Mouse (Mus musculus): ENCODE measurements around the gene Wdr73. TPM values are rescaled to one million over a fixed set of nuclear protein-coding genes. Genes with fewer than 3 reads are reported as not detected.
A peak's percentile ranks its signal among the peaks of the same experiment; 100 is the strongest.

Wdr73 gene
- polyA plus RNA-seq, 1 experiment from 2014 or later, result 10.8 TPM

DNA sequence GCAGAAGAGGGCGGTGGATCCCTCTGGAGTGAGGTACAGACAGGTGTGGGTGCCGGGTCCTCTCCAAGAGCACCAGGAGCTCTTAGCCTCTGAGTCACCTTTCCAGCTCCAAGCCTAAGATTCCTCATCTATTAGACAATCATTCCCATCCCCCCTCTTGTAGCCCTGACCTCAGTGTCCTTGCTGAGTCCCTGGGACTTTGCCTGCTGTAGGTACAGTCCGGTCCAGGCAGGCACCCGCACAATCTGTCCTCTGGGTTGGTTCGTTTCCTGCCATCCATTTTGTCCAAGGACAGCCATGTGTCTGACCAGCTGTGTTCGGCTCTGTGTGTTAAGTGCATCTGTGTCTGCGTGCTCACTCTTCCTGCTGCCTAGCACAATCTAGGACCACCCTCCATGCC is 12.5 kb downstream of the Wdr73 start:
- no peak for ATAC-seq (ENCODE audit: low read depth)
- Histone ChIP-seq H3K4me2 (ENCODE audit: low read depth, low read length) (no peak overlapping the region), H3K4me1 (ENCODE audit: control insufficient read depth, low read depth, low read length) (peaks cover 7% of the 10 kb centered on the region), H3K9ac (ENCODE audit: low read depth, low read length) (no peak overlapping the region), H3K27me3 (ENCODE audit: control insufficient read depth, insufficient read depth, low read depth, low read length) (no peaks in the 10 kb centered on the region), H3K9me3 (replicated peaks; ENCODE audit: control insufficient read depth, low read length) (no peaks in the 10 kb centered on the region), H3K36me3 (ENCODE audit: control insufficient read depth, insufficient read depth) (peaks cover 22% of the 10 kb centered on the region), H3K4me3 (ENCODE audit: low read depth, low read length) (no peak overlapping the region), H3K27ac (ENCODE audit: low read length) (no peak overlapping the region)
- WGBS (ENCODE audit: insufficient replicate concordance), result 73% methylated on average over 7 of the region's 7 CpGs

DNA sequence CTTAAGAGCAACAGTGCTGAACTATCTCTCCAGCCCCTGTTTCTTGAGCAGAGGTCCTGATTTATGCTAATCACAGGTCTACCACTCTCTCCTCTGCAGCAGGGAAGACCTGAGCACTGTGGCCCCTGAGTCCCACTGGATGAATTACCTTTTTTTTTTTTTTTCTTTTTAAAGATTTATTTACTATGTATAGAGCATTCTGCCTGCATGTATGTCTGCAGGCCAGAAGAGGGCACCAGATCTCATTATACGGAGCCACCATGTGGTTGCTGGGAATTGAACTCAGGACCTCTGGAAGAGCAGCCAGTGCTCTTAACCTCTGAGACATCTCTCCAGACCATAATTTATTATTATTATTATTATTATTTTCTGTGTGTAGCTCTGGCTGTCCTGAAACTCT is 15.4 kb downstream of the Wdr73 start:
- Histone ChIP-seq H3K4me3 (ENCODE audit: low read depth, low read length) (no peak overlapping the region), H3K27me3 (ENCODE audit: control insufficient read depth, insufficient read depth, low read depth, low read length) (no peaks in the 10 kb centered on the region), H3K4me1 (ENCODE audit: control insufficient read depth, low read depth, low read length) (peaks cover 13% of the 10 kb centered on the region), H3K4me2 (ENCODE audit: low read depth, low read length) (no peak overlapping the region), H3K36me3 (ENCODE audit: control insufficient read depth, insufficient read depth) (peaks cover under 1% of the 10 kb centered on the region; the same call in 1 of the 2 replicates), H3K27ac (ENCODE audit: low read length) (no peak overlapping the region), H3K9me3 (replicated peaks; ENCODE audit: control insufficient read depth, low read length) (no peaks in the 10 kb centered on the region), H3K9ac (ENCODE audit: low read depth, low read length) (no peak overlapping the region)
- WGBS (ENCODE audit: insufficient replicate concordance), result 8% methylated on average over 1 of the region's 1 CpGs
- ATAC-seq (ENCODE audit: low read depth), result no peak

- peak; percentile 92 for ATAC-seq (ENCODE audit: low read depth)
- no peaks in the 10 kb centered on the region for H3K9me3 ChIP-seq (replicated peaks; ENCODE audit: control insufficient read depth, low read length)
- 0 out of 2 replicates have a peak overlapping the region, but pooled peaks have one; percentile 12 for H3K27ac ChIP-seq (ENCODE audit: low read length)
- WGBS (ENCODE audit: insufficient replicate concordance), result 6% methylated on average over 14 of the region's 14 CpGs
- H3K4me3 ChIP-seq (ENCODE audit: low read depth, low read length), result peak overlapping the region; percentile 32
- no peaks in the 10 kb centered on the region for H3K27me3 ChIP-seq (ENCODE audit: control insufficient read depth, insufficient read depth, low read depth, low read length)
- peak overlapping the region; percentile 49 for H3K4me2 ChIP-seq (ENCODE audit: low read depth, low read length)
- H3K36me3 ChIP-seq (ENCODE audit: control insufficient read depth, insufficient read depth), result no peaks in the 10 kb centered on the region
- peaks cover 6% of the 10 kb centered on the region for H3K4me1 ChIP-seq (ENCODE audit: control insufficient read depth, low read depth, low read length)
- H3K9ac ChIP-seq (ENCODE audit: low read depth, low read length), result no peak overlapping the region
Observed at GRCm38 (mm10) chr7:80882830-80883505, 18.1 kb downstream of the Wdr73 start.

- Histone ChIP-seq H3K9ac (ENCODE audit: low read depth, low read length) (no peak overlapping the region), H3K27ac (ENCODE audit: low read length) (no peak overlapping the region), H3K27me3 (ENCODE audit: control insufficient read depth, insufficient read depth, low read depth, low read length) (no peaks in the 10 kb centered on the region), H3K36me3 (ENCODE audit: control insufficient read depth, insufficient read depth) (no peaks in the 10 kb centered on the region), H3K9me3 (replicated peaks; ENCODE audit: control insufficient read depth, low read length) (no peaks in the 10 kb centered on the region), H3K4me1 (ENCODE audit: control insufficient read depth, low read depth, low read length) (peaks cover 10% of the 10 kb centered on the region), H3K4me2 (ENCODE audit: low read depth, low read length) (no peak overlapping the region), H3K4me3 (ENCODE audit: low read depth, low read length) (no peak overlapping the region)
- no peak for ATAC-seq (ENCODE audit: low read depth)
- WGBS (ENCODE audit: insufficient replicate concordance), result 74% methylated on average over 37 of the region's 37 CpGs
Observed at GRCm38 (mm10) chr7:80875727-80876126, 25.3 kb downstream of the Wdr73 start.

GRCm38 (mm10) chr7:80873631-80874030 is 27.4 kb downstream of the Wdr73 start:
- Histone ChIP-seq H3K9me3 (replicated peaks; ENCODE audit: control insufficient read depth, low read length) (no peaks in the 10 kb centered on the region), H3K4me2 (ENCODE audit: low read depth, low read length) (no peak overlapping the region), H3K27me3 (ENCODE audit: control insufficient read depth, insufficient read depth, low read depth, low read length) (no peaks in the 10 kb centered on the region), H3K9ac (ENCODE audit: low read depth, low read length) (no peak overlapping the region), H3K36me3 (ENCODE audit: control insufficient read depth, insufficient read depth) (no peaks in the 10 kb centered on the region), H3K27ac (ENCODE audit: low read length) (no peak overlapping the region), H3K4me1 (ENCODE audit: control insufficient read depth, low read depth, low read length) (peaks cover 10% of the 10 kb centered on the region), H3K4me3 (ENCODE audit: low read depth, low read length) (no peak overlapping the region)
- 69% methylated on average over 2 of the region's 2 CpGs for WGBS (ENCODE audit: insufficient replicate concordance)
- no peak for ATAC-seq (ENCODE audit: low read depth)

DNA sequence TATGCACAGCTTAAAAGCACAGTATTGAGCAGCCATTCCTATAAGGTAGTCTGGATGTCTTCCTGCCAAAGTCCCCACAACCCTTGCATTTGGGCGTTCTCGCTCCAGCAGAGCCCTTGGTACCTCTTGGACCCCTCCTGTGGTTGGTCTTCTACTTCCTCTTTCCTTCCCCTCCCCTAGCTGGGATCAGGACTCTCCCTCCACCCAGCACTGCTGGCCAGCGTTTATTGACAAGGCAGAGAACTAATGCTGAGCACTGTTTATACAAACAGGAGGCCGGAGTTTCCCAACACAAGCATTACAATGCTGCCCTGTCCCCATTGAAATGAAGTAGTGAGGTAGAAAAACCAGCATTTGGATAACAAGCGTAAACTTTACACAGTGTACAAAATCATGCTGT is 28.0 kb downstream of the Wdr73 start:
- 36% methylated on average over 5 of the region's 5 CpGs for whole genome bisulfite sequencing (ENCODE audit: insufficient replicate concordance)
- ATAC-seq (ENCODE audit: low read depth), result peak; percentile 67
- H3K27ac ChIP-seq (ENCODE audit: low read length), result 0 out of 2 replicates have a peak overlapping the region, but pooled peaks have one; percentile 44

DNA sequence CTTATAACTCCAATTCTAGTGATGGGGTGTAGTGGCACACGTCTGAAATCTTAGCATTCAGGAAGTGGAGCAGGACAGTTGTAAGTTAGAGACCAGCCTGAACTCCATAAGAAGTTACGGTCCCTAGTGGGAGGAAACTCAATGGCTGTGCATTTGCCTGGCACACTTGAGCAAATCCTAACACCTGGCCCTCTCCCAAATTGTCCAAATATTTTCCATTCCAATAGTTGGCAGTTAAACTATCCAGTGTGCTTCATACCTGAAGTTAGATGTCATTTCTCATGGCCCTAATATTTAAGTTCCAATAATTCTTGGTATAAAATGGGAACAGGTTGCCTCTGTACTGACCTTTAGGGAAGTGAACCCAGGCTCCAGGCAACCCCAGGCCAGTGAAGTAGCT is 32.4 kb downstream of the Wdr73 start:
- Histone ChIP-seq H3K9me3 (replicated peaks; ENCODE audit: control insufficient read depth, low read length) (no peaks in the 10 kb centered on the region), H3K4me1 (ENCODE audit: control insufficient read depth, low read depth, low read length) (peaks cover 14% of the 10 kb centered on the region), H3K27me3 (ENCODE audit: control insufficient read depth, insufficient read depth, low read depth, low read length) (no peaks in the 10 kb centered on the region), H3K4me2 (ENCODE audit: low read depth, low read length) (no peak overlapping the region), H3K27ac (ENCODE audit: low read length) (no peak overlapping the region), H3K9ac (ENCODE audit: low read depth, low read length) (no peak overlapping the region), H3K36me3 (ENCODE audit: control insufficient read depth, insufficient read depth) (no peaks in the 10 kb centered on the region), H3K4me3 (ENCODE audit: low read depth, low read length) (no peak overlapping the region)
- ATAC-seq (ENCODE audit: low read depth), result no peak
- WGBS (ENCODE audit: insufficient replicate concordance), result 65% methylated on average over 2 of the region's 2 CpGs

More for the DNA sequence above, 28.0 kb downstream of the Wdr73 start:
- H3K9me3 ChIP-seq (replicated peaks; ENCODE audit: control insufficient read depth, low read length), result no peaks in the 10 kb centered on the region
- peaks cover 10% of the 10 kb centered on the region for H3K4me1 ChIP-seq (ENCODE audit: control insufficient read depth, low read depth, low read length)
- no peak overlapping the region for H3K4me2 ChIP-seq (ENCODE audit: low read depth, low read length)
- H3K9ac ChIP-seq (ENCODE audit: low read depth, low read length), result no peak overlapping the region
- no peak overlapping the region for H3K4me3 ChIP-seq (ENCODE audit: low read depth, low read length)
- H3K36me3 ChIP-seq (ENCODE audit: control insufficient read depth, insufficient read depth), result no peaks in the 10 kb centered on the region
- no peaks in the 10 kb centered on the region for H3K27me3 ChIP-seq (ENCODE audit: control insufficient read depth, insufficient read depth, low read depth, low read length)

DNA sequence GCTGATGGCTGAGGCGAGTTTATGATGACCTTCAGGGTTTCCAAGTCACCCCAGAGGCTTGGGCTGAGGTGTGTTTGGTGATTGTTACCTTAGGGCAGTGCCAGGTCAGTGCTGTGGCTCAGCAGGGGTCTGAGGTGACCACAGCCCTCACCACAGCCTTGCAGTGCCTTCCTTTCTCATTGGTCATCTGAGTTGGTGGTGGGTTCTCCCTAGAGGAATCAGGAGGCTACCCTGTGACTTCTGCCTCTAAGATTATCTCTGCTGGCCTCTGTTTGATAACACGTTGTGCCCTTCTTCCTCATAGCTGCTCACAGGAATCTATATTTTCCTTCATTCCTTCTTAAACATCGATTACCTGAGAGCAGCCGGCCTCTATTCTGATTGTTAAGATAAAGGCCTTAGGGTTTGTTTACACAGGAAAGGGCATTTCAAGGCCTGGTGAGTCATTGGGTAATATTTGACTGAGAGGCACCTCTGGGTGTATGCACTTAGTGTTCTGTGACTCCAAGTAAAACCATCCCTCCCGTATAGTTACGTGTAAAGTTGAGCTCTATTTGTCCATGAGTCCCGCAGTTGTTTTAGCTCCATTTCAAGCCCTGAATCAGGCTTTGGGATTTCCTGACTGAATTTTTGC is 34.4 kb downstream of the Wdr73 start:
- WGBS (ENCODE audit: insufficient replicate concordance), result 39% methylated on average over 7 of the region's 7 CpGs
- no peaks in the 10 kb centered on the region for H3K9me3 ChIP-seq (replicated peaks; ENCODE audit: control insufficient read depth, low read length)
- peaks cover 17% of the 10 kb centered on the region for H3K4me1 ChIP-seq (ENCODE audit: control insufficient read depth, low read depth, low read length)
- H3K9ac ChIP-seq (ENCODE audit: low read depth, low read length), result no peak overlapping the region
- no peak overlapping the region for H3K4me3 ChIP-seq (ENCODE audit: low read depth, low read length)
- ATAC-seq (ENCODE audit: low read depth), result peak; percentile 71
- H3K4me2 ChIP-seq (ENCODE audit: low read depth, low read length), result peak overlapping the region; percentile 18; the same call in 1 of the 2 replicates
- peak overlapping the region; percentile 65 for H3K27ac ChIP-seq (ENCODE audit: low read length)
- H3K36me3 ChIP-seq (ENCODE audit: control insufficient read depth, insufficient read depth), result no peaks in the 10 kb centered on the region
- no peaks in the 10 kb centered on the region for H3K27me3 ChIP-seq (ENCODE audit: control insufficient read depth, insufficient read depth, low read depth, low read length)

- Histone ChIP-seq H3K9ac (ENCODE audit: low read depth, low read length) (no peak overlapping the region), H3K27me3 (ENCODE audit: control insufficient read depth, insufficient read depth, low read depth, low read length) (no peaks in the 10 kb centered on the region), H3K36me3 (ENCODE audit: control insufficient read depth, insufficient read depth) (no peaks in the 10 kb centered on the region), H3K4me1 (ENCODE audit: control insufficient read depth, low read depth, low read length) (peaks cover 22% of the 10 kb centered on the region), H3K4me2 (ENCODE audit: low read depth, low read length) (no peak overlapping the region), H3K27ac (ENCODE audit: low read length) (peak overlapping the region; percentile 5; the same call in 1 of the 2 replicates), H3K9me3 (replicated peaks; ENCODE audit: control insufficient read depth, low read length) (no peaks in the 10 kb centered on the region), H3K4me3 (ENCODE audit: low read depth, low read length) (no peak overlapping the region)
- ATAC-seq (ENCODE audit: low read depth), result no peak
- whole genome bisulfite sequencing (ENCODE audit: insufficient replicate concordance), result 58% methylated on average over 7 of the region's 7 CpGs
Observed at GRCm38 (mm10) chr7:80865521-80865920, 35.5 kb downstream of the Wdr73 start.
